Mouse (Mus musculus) stomach, embryonic 14.5 days (tissue): ENCODE results near the gene Pea15a. TPM values are rescaled to one million over a fixed set of nuclear protein-coding genes. Genes with fewer than 3 reads are reported as not detected.
A peak's percentile ranks its signal among the peaks of the same experiment; 100 is the strongest.

Source experiments
- ATAC-seq: fragments of 200-750 bp; cut with Nextera tagmentation; 2 replicates; pipeline ENCODE4 v1.8.0; 2017; ENCODE audit warnings: low read depth, moderate TSS enrichment; ENCODE audit not compliant: insufficient number of reproducible peaks, insufficient read depth, low FRiP score
- H3K27ac ChIP-seq: fragments of 300-500 bp; sonication (generic); 2 replicates; pipeline ENCODE4 v1.5.1; 2014; ENCODE audit warnings: mild to moderate bottlenecking, low read length, moderate library complexity, mixed read lengths
- H3K27me3 ChIP-seq: fragments of 300-500 bp; sonication (generic); 2 replicates; pipeline ENCODE4 v1.6.1; 2014; ENCODE audit warnings: low read length, control low read depth, mixed read lengths; ENCODE audit not compliant: control insufficient read depth, insufficient read depth
- H3K36me3 ChIP-seq: fragments of 300-500 bp; sonication (generic); 2 replicates; pipeline ENCODE4 v1.6.1; 2014; ENCODE audit warnings: mild to moderate bottlenecking, control low read depth, low read length, moderate library complexity, mixed read lengths; ENCODE audit not compliant: control insufficient read depth, insufficient read depth
- H3K4me1 ChIP-seq: fragments of 300-500 bp; sonication (generic); 2 replicates; pipeline ENCODE4 v1.6.1; 2014; ENCODE audit warnings: low read length, control low read depth, mixed read lengths; ENCODE audit not compliant: control insufficient read depth, insufficient read depth
- H3K4me2 ChIP-seq: fragments of 300-500 bp; sonication (generic); replicated peaks from 2 replicates; pipeline ENCODE4 v1.6.1; 2014; ENCODE audit warnings: low read depth, low read length, control low read depth
- H3K4me3 ChIP-seq: fragments of 300-500 bp; sonication (generic); 2 replicates; pipeline ENCODE4 v1.5.1; 2014; ENCODE audit warnings: low read depth, low read length, control low read depth
- H3K9ac ChIP-seq: fragments of 300-500 bp; sonication (generic); replicated peaks from 2 replicates; pipeline ENCODE4 v1.6.1; 2014; ENCODE audit warnings: low read depth, mild to moderate bottlenecking, control low read depth, low read length, moderate library complexity, mixed read lengths
- H3K9me3 ChIP-seq: fragments of 300-500 bp; sonication (generic); 2 replicates; pipeline ENCODE4 v1.6.1; 2016; ENCODE audit warnings: low read depth, low read length, control low read depth; ENCODE audit not compliant: control insufficient read depth
- WGBS: fragments of 180-500 bp; shearing (Covaris S2); extraction: QIAGEN DNeasy Blood & Tissue Kit; methylation state at CpG from one replicate; pipeline ENCODE4 v1.1.7; 2014; 5-methylcytosine and 5-hydroxymethylcytosine counted together
- polyA plus RNA-seq: library from polyadenylated mRNA; unstranded; fragments of >200 nt; fragmentation: Nextera tagmentation; extraction: Ambion mirVana; gene quantifications from 2 replicates; pipeline ENCODE4 v1.2.1, GENCODE M21; 2014

The Pea15a gene
- polyA plus RNA-seq, 1 experiment from 2014 or later: 93.6 TPM

- H3K36me3 ChIP-seq: peaks cover 44% of the 10 kb centered on the region
These were observed 51.1 kb downstream of the Pea15a start for GRCm38 (mm10) chr1:172155518-172155917.

GRCm38 (mm10) chr1:172154536-172154935, 52.1 kb downstream of the Pea15a start:
- 87% methylated on average over 3 of the region's 3 CpGs for WGBS
- peaks cover 44% of the 10 kb centered on the region for H3K36me3 ChIP-seq
- no peak overlapping the region for H3K27ac ChIP-seq
- no peaks in the 10 kb centered on the region for H3K27me3 ChIP-seq
- peaks cover 6% of the 10 kb centered on the region for H3K4me1 ChIP-seq
- no peak for ATAC-seq
- no peak overlapping the region for H3K9ac ChIP-seq
- no peaks in the 10 kb centered on the region for H3K9me3 ChIP-seq
- no peak overlapping the region for H3K4me3 ChIP-seq
- H3K4me2 ChIP-seq: no peak overlapping the region

More at GRCm38 (mm10) chr1:172155518-172155917, 51.1 kb downstream of the Pea15a start:
- WGBS: 90% methylated on average over 3 of the region's 3 CpGs
- no peaks in the 10 kb centered on the region for H3K27me3 ChIP-seq
- ATAC-seq: no peak
- H3K4me3 ChIP-seq: no peak overlapping the region
- H3K9ac ChIP-seq: no peak overlapping the region
- H3K4me2 ChIP-seq: no peak overlapping the region
- no peak overlapping the region for H3K27ac ChIP-seq
- no peaks in the 10 kb centered on the region for H3K9me3 ChIP-seq
- peaks cover 11% of the 10 kb centered on the region for H3K4me1 ChIP-seq

- peak overlapping the region; percentile 69 for H3K4me2 ChIP-seq
- peak overlapping the region; percentile 99 for H3K9ac ChIP-seq
- H3K36me3 ChIP-seq: peaks cover 21% of the 10 kb centered on the region
- H3K27ac ChIP-seq: peak overlapping the region; percentile 96
- no peaks in the 10 kb centered on the region for H3K27me3 ChIP-seq
- peak overlapping the region; percentile 87 for H3K4me3 ChIP-seq
- peaks cover 7% of the 10 kb centered on the region for H3K4me1 ChIP-seq
- H3K9me3 ChIP-seq: no peaks in the 10 kb centered on the region
- ATAC-seq: no peak
- WGBS: 7% methylated on average over 19 of the region's 19 CpGs
These were observed 57.4 kb downstream of the Pea15a start for GRCm38 (mm10) chr1:172148955-172149815.

GRCm38 (mm10) chr1:172148279-172148954, 58.2 kb downstream of the Pea15a start:
- Histone ChIP-seq H3K9me3 (no peaks in the 10 kb centered on the region), H3K9ac (peak overlapping the region; percentile 99), H3K27ac (peak overlapping the region; percentile 96), H3K4me3 (peak overlapping the region; percentile 87), H3K4me1 (peaks cover 7% of the 10 kb centered on the region), H3K36me3 (peaks cover 17% of the 10 kb centered on the region), H3K27me3 (no peaks in the 10 kb centered on the region), H3K4me2 (peak overlapping the region; percentile 69)
- WGBS: under 1% methylated on average over 33 of the region's 40 CpGs
- ATAC-seq: no peak; the same call in 1 of the 2 replicates

- no peaks in the 10 kb centered on the region for H3K27me3 ChIP-seq
- H3K4me1 ChIP-seq: peaks cover 7% of the 10 kb centered on the region
- ATAC-seq: peak; percentile 99
- H3K4me2 ChIP-seq: peak within 1 kb of the TSS; percentile 69
- H3K27ac ChIP-seq: peak within 1 kb of the TSS; percentile 96
- no peaks in the 10 kb centered on the region for H3K9me3 ChIP-seq
- peak within 1 kb of the TSS; percentile 87 for H3K4me3 ChIP-seq
- under 1% methylated on average over 42 of the region's 42 CpGs for WGBS
- H3K36me3 ChIP-seq: peaks cover 12% of the 10 kb centered on the region; the same call in 1 of the 2 replicates
- H3K9ac ChIP-seq: peak within 1 kb of the TSS; percentile 99
These were observed 58.7 kb downstream of the Pea15a start, which contains the start of gene Dcaf8 for GRCm38 (mm10) chr1:172147835-172148278. TSS of gene Dcaf8 (plus strand) at chr1:172148084.

Other genes starting within 250 kb of the Pea15a start
- gene Vangl2, start 178.4 kb downstream of the Pea15a start, polyA plus RNA-seq: 17.1 and 18.4 TPM in 2 replicates
- not detected in 2 replicates for gene Nhlh1, start 149.2 kb downstream of the Pea15a start, polyA plus RNA-seq
- 182 and 195 TPM in 2 replicates for gene Copa, start 124.3 kb downstream of the Pea15a start, polyA plus RNA-seq
- gene Ncstn, start 124.0 kb downstream of the Pea15a start, polyA plus RNA-seq: 139 and 140 TPM in 2 replicates
- gene Pex19, start 80.0 kb downstream of the Pea15a start, polyA plus RNA-seq: 125 and 135 TPM in 2 replicates
- gene Dcaf8, start 58.7 kb downstream of the Pea15a start, polyA plus RNA-seq: 116 TPM in 2 replicates
- 13.6 and 13.8 TPM in 2 replicates for gene Casq1, start 13.1 kb upstream of the Pea15a start, polyA plus RNA-seq
- gene Atp1a4, start 51.6 kb upstream of the Pea15a start, polyA plus RNA-seq: not detected in 2 replicates
- gene Igsf8, start 54.8 kb upstream of the Pea15a start, polyA plus RNA-seq: 36.3 and 38.4 TPM in 2 replicates
- 2.3 TPM in 2 replicates for gene Atp1a2, start 91.3 kb upstream of the Pea15a start, polyA plus RNA-seq
- gene Kcnj9, start 122.5 kb upstream of the Pea15a start, polyA plus RNA-seq: not detected in 2 replicates
- gene Kcnj10, start 134.4 kb upstream of the Pea15a start, polyA plus RNA-seq: 0.09 and 0.18 TPM in 2 replicates
- 9.7 and 10.5 TPM in 2 replicates for gene Pigm, start 169.7 kb upstream of the Pea15a start, polyA plus RNA-seq